Mouse (Mus musculus): ENCODE measurements around the gene Hist1h4k. TPM values are rescaled to one million over a fixed set of nuclear protein-coding genes. Genes with fewer than 3 reads are reported as not detected.
"Not testable (repeated sequence)": the region's sequence is repeated elsewhere in the genome, so short reads cannot be mapped to it uniquely, and the experiment has no call there.

Gene Hist1h4k
- 0.81 and 1.1 TPM in 2 replicates for polyA plus RNA-seq (2015; fragmentation: Nextera tagmentation; extraction: Ambion mirVana)

DNA sequence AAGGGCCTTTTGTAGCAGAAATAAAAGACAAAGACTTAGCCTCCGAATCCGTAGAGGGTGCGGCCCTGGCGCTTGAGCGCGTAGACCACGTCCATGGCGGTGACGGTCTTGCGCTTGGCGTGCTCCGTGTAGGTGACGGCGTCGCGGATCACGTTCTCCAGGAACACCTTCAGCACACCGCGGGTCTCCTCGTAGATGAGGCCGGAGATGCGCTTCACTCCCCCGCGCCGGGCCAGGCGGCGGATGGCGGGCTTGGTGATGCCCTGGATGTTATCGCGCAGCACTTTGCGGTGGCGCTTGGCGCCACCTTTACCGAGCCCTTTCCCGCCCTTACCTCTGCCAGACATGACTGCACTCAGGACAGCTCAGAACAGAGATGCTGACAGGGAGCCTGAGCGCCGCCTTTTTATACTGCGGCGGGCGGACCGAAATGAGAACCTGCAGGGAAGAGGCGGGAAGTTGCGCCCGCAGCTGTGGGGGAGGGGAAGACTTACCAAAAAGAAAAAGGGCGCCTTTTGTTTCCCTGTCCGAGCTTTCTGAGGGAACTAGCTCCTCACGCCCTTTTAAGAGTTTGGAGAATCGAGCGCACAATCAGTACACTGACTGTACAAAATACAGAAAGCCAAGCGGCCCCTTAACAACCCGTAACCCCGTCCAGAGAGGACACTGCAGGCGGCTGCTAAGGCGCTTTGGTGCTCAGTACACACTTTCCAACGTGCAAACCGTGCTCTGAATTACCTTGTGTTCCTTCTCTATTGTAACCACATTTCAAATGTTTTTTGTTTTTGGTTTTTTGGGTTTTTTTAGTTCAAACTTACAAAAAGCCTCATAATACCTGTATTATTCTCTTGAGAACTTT, at the start of gene Hist1h4k:
Gene Hist1h4k (minus strand): TSS at position 347 of the 859 bp plus-strand sequence.
- Histone ChIP-seq H3K4me2 (replicated peaks; ENCODE audit: low read depth) (peak within 1 kb of the TSS; percentile 55), H3K4me3 (ENCODE audit: low read depth, low read length) (peak within 1 kb of the TSS; percentile 43), H3K27ac (replicated peaks) (peak within 1 kb of the TSS; percentile 65), H3K9ac (ENCODE audit: low read length) (peak within 1 kb of the TSS; percentile 54)
- not testable (repeated sequence) for H3K9me3 ChIP-seq (ENCODE audit: control insufficient read depth, low read length); H3K36me3 ChIP-seq (ENCODE audit: control insufficient read depth, insufficient read depth, low read length); H3K4me1 ChIP-seq (replicated peaks; ENCODE audit: control insufficient read depth, insufficient read depth); H3K27me3 ChIP-seq (ENCODE audit: control insufficient read depth, insufficient read depth, low read length)
- WGBS, result 1% methylated on average over 46 of the region's 56 CpGs
- ATAC-seq (ENCODE audit: low FRiP score, low TSS enrichment), result peak; percentile 85
- peak; percentile 85 for DNase-seq (ENCODE audit: low spot score)

DNA sequence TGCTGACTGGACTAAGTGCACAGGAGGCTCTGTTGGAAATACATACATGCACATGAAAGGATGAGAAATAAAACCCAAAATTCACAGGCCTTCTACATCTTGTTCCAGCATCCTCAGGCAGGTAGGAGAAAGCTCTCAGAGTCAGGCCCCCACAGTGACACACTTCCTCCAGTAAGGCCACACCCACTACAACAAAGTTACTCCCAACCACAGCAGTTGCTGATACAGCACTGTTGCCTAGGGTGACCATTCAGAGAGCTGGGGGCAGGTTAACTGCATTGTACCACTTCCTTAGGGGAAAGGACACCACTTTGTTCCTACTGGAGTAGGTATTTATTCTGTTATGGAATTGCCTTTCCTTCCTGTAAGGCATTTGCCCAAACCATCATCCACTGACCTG, 46.9 kb upstream of the Hist1h4k start:
- not testable (repeated sequence) for ATAC-seq (ENCODE audit: low FRiP score, low TSS enrichment); DNase-seq (ENCODE audit: low spot score)

DNA sequence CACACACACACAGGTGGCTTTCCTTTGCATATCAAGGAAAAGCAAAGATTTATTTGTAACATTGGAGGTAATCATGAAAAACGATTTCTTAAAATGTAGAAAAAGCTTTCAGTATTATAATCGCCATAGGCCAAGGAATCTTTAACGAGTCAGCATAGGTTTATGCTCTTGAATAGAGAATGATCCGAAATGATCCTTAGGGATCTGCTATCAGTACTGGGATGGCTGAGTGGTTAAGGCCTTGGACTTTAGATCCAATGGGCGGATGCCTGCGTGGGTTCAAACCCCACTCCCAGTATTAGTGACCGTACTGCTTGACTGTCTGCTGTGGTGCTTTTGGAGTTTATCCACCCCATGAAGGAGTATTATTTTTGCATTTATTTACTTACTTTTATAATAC, 45.3 kb upstream of the Hist1h4k start:
- Histone ChIP-seq H3K4me2 (replicated peaks; ENCODE audit: low read depth) (no peak overlapping the region), H3K9ac (ENCODE audit: low read length) (no peak overlapping the region), H3K27me3 (ENCODE audit: control insufficient read depth, insufficient read depth, low read length) (no peaks in the 10 kb centered on the region), H3K36me3 (ENCODE audit: control insufficient read depth, insufficient read depth, low read length) (no peaks in the 10 kb centered on the region), H3K9me3 (ENCODE audit: control insufficient read depth, low read length) (no peaks in the 10 kb centered on the region), H3K4me1 (replicated peaks; ENCODE audit: control insufficient read depth, insufficient read depth) (no peaks in the 10 kb centered on the region), H3K27ac (replicated peaks) (no peak overlapping the region), H3K4me3 (ENCODE audit: low read depth, low read length) (no peak overlapping the region)
- TF ChIP-seq CTCF (IDR thresholded peaks at IDR 0.05; ENCODE audit: low read depth) (no peak), EP300 (optimal IDR thresholded peaks at IDR 0.05) (no peak)
- WGBS, result 91% methylated on average over 7 of the region's 7 CpGs
- ATAC-seq (ENCODE audit: low FRiP score, low TSS enrichment) (no peak), DNase-seq (ENCODE audit: low spot score) (no peak)

More for the DNA sequence above, 46.9 kb upstream of the Hist1h4k start:
- H3K36me3 ChIP-seq (ENCODE audit: control insufficient read depth, insufficient read depth, low read length); H3K4me3 ChIP-seq (ENCODE audit: low read depth, low read length); H3K27me3 ChIP-seq (ENCODE audit: control insufficient read depth, insufficient read depth, low read length); H3K4me1 ChIP-seq (replicated peaks; ENCODE audit: control insufficient read depth, insufficient read depth); H3K9ac ChIP-seq (ENCODE audit: low read length); H3K4me2 ChIP-seq (replicated peaks; ENCODE audit: low read depth); H3K27ac ChIP-seq (replicated peaks); H3K9me3 ChIP-seq (ENCODE audit: control insufficient read depth, low read length): not testable (repeated sequence)

DNA sequence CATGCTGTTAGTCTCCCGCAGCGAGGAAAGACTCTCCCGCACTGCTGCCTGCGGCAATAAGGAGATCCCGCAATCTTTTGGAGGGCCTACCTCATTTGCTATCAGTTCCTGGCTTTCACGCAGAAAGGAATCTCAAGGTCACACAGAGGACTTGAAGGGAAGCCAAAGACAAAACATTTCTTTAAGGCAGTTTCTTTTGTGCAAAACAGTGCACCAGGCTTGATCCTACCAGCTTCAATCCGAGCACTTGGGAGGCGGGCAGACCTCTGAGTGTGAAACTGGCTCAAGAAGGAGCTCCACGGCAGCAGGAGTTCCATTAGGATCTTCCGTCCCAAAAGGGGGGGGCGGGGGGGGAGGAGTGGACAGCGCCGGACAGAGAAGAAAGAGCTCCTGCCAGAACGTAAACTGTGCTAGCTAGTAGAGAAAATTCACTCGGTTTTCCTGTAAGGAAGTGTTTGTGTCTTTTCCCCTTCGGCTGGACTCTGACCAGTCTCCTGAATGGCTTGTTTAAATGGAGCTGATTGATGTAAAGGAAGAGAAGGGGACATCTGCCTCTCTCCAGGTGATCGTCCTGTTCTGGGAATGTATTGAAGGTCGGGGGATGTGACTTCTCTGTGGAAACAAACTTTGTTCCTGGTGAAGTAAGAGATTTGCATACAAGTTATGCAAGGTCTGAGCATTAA, 40.4 kb upstream of the Hist1h4k start:
- no peaks in the 10 kb centered on the region for H3K36me3 ChIP-seq (ENCODE audit: control insufficient read depth, insufficient read depth, low read length)
- H3K4me2 ChIP-seq (replicated peaks; ENCODE audit: low read depth), result peak overlapping the region; percentile 34
- ATAC-seq (ENCODE audit: low FRiP score, low TSS enrichment), result no peak
- no peaks in the 10 kb centered on the region for H3K27me3 ChIP-seq (ENCODE audit: control insufficient read depth, insufficient read depth, low read length)
- no peak overlapping the region; the same call in 1 of the 2 replicates for H3K9ac ChIP-seq (ENCODE audit: low read length)
- DNase-seq (ENCODE audit: low spot score), result peak; percentile 22
- H3K4me1 ChIP-seq (replicated peaks; ENCODE audit: control insufficient read depth, insufficient read depth), result no peaks in the 10 kb centered on the region
- 0 out of 2 replicates have a peak overlapping the region, but pooled peaks have one; percentile 1 for H3K4me3 ChIP-seq (ENCODE audit: low read depth, low read length)
- no peak overlapping the region for H3K27ac ChIP-seq (replicated peaks)
- 13% methylated on average over 16 of the region's 18 CpGs for WGBS
- H3K9me3 ChIP-seq (ENCODE audit: control insufficient read depth, low read length), result no peaks in the 10 kb centered on the region
- TF ChIP-seq CTCF (IDR thresholded peaks at IDR 0.05; ENCODE audit: low read depth) (no peak), EP300 (optimal IDR thresholded peaks at IDR 0.05) (no peak)

DNA sequence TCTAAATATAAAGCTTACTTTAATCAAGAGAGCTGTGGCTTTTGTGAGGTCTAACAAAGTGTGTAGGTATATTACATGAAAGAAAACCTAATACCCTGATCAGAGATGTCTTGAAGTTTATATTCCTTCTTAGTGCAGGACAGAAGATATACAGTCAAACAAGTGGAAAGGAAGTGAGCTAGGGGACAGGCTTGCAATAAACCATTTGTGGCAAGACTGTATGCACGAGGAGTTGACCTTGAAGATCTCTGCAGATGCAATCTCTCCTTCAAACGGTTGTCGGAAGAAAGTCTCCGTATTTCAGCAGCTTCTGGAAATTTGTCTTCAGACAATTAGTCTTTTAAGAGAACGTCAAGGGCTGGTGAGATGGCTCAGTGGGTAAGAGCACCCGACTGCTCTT, 39.6 kb upstream of the Hist1h4k start:
- TF ChIP-seq EP300 (optimal IDR thresholded peaks at IDR 0.05) (no peak), CTCF (IDR thresholded peaks at IDR 0.05; ENCODE audit: low read depth) (no peak)
- WGBS, result 63% methylated on average over 6 of the region's 6 CpGs
- Histone ChIP-seq H3K27me3 (ENCODE audit: control insufficient read depth, insufficient read depth, low read length) (no peaks in the 10 kb centered on the region), H3K9ac (ENCODE audit: low read length) (no peak overlapping the region), H3K4me3 (ENCODE audit: low read depth, low read length) (no peak overlapping the region), H3K9me3 (ENCODE audit: control insufficient read depth, low read length) (no peaks in the 10 kb centered on the region), H3K4me2 (replicated peaks; ENCODE audit: low read depth) (no peak overlapping the region), H3K36me3 (ENCODE audit: control insufficient read depth, insufficient read depth, low read length) (no peaks in the 10 kb centered on the region), H3K27ac (replicated peaks) (no peak overlapping the region), H3K4me1 (replicated peaks; ENCODE audit: control insufficient read depth, insufficient read depth) (no peaks in the 10 kb centered on the region)
- ATAC-seq (ENCODE audit: low FRiP score, low TSS enrichment) (no peak), DNase-seq (ENCODE audit: low spot score) (no peak)

Data from stomach, postnatal 0 days (tissue).